Mouse (Mus musculus) layer of hippocampus, postnatal 25 days (tissue): Measurements from ENCODE around the gene 2210010C04Rik. TPM values are rescaled to one million over a fixed set of nuclear protein-coding genes. Genes with fewer than 3 reads are reported as not detected.
"Not testable (repeated sequence)": the region's sequence is repeated elsewhere in the genome, so short reads cannot be mapped to it uniquely, and the experiment has no call there.

Experiments used
- DNase-seq, 2 experiments: peaks; one replicate each; pipeline ENCODE4 v3.0.0; 2022; ENCODE audit warnings: mixed read lengths in 2 of 2, low spot score in 1 of 2; ENCODE audit errors: extremely low spot score in 1 of 2
- total RNA-seq, 2 experiments: library from RNA; stranded (reverse); gene quantifications; 2 replicates each; pipeline ENCODE4 v1.2.3; 2021

The 2210010C04Rik gene
- total RNA-seq, 2 experiments from 2014 or later, result not detected

GRCm38 (mm10) chr6:41025873-41026650 lies 9.2 kb downstream of the 2210010C04Rik start:
- DNase-seq, result no peak

GRCm38 (mm10) chr6:41019140-41019539 lies 16.2 kb downstream of the 2210010C04Rik start:
- DNase-seq, result no peak

GRCm38 (mm10) chr6:41018629-41019028 lies 16.7 kb downstream of the 2210010C04Rik start:
- no peak for DNase-seq

- DNase-seq, result no peak
These were observed 20.2 kb downstream of the 2210010C04Rik start for GRCm38 (mm10) chr6:41015065-41015464.

GRCm38 (mm10) chr6:40999379-40999778 lies 35.9 kb downstream of the 2210010C04Rik start, which contains the start of gene Gm2663:
Gene Gm2663 (minus strand): TSS chr6:40999479.
- DNase-seq, result not testable (repeated sequence)

Other genes with a start within 250 kb of the 2210010C04Rik start
- not detected for gene Moxd2, start 148.0 kb downstream of the 2210010C04Rik start, total RNA-seq
- gene Prss58, start 135.1 kb downstream of the 2210010C04Rik start, total RNA-seq, result not detected
- gene 1700074P13Rik, start 95.0 kb downstream of the 2210010C04Rik start, total RNA-seq, result not detected
- not detected for gene Gm4744, start 83.6 kb downstream of the 2210010C04Rik start, total RNA-seq
- not detected for gene 1810009J06Rik, start 70.8 kb downstream of the 2210010C04Rik start, total RNA-seq
- not detected for gene Gm2663, start 36.0 kb downstream of the 2210010C04Rik start, total RNA-seq